Mouse (Mus musculus) urinary bladder, postnatal 36 days (tissue): ENCODE measurements around the gene Nop16.

ENCODE experiments used
- DNase-seq, 2 experiments: peaks; one replicate each; pipeline ENCODE4 v3.0.0; 2022; ENCODE audit warnings: low spot score in 2 of 2, mixed read lengths in 1 of 2

Gene Nop16

DNA sequence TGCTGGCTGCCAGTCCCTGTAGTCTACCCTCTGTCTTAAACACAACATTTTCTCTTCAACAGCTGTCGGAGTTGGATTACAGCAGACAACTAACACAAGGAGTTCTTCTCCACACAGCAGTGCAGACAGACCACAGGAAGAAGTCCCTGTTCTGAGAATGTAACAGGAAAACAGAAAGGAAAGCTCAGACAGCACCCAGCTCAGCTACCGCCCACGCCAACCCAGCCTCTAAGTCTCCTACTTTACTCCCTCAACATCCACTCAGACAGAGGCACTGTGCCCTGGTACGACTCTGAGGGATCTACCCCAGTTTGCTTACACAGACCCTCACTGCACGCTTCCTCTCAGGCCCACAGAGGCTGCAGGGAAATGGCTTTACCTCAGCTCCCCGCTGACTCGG is 29.3 kb downstream of the Nop16 start:
- DNase-seq: no peak

DNA sequence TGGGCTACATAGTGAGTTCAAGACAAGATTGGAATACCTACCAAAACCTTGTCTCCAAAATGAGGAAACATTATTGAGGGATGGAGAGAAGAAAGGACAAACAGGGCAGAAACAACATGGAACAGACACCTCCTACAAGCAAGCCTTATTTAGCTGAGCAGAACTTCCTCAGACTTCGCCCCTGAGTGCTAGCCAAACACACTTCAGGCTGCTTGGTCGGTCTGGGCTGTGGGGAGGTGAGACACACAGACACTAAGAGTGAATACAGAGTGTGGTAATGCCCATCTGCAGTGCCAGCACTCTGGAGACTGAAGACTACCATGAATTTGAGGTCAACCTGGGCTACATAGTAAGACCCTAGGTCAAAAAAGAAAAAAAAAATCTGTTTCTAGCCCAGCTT is 30.2 kb downstream of the Nop16 start:
- DNase-seq: no peak

DNA sequence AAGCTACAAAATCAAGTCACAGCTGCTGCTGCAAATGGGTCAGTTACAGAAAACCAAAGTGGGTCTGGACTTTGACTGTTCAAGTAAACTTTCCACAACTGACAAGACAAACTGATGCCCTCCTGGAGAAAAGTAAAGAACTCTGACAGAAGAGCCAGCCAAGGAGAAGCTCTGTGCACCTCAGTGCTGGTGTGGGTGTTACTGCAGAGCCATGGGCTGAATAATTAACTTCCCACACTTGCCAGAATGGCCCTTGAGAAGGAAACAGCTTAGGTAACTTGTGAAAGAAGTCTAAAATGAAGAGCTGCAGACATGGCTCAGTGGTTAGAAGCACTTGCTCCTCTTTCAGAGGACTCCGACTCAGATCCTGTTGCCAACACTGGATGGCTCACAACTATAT is 32.2 kb downstream of the Nop16 start:
- DNase-seq: no peak

DNA sequence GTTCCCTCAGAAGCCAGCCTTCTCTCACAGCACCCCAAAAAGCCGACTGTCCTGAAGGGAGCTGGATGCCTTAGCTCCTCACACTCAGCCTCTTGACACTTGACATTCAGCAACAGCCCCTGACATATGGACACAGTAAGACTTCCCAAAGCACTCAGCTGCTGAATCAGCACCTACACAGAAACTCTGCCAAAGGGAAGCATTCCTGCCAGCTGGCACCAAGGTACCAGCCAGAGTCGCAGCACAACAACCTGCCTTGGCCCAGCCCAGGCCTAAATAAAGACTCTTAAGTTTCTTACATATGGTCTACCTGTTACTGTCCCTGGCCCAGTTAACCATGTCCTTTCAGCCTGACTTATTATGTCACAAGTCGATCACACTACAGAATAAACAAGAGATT is 33.1 kb downstream of the Nop16 start:
- peak in 1 of 2 experiments; percentile 53 for DNase-seq

DNA sequence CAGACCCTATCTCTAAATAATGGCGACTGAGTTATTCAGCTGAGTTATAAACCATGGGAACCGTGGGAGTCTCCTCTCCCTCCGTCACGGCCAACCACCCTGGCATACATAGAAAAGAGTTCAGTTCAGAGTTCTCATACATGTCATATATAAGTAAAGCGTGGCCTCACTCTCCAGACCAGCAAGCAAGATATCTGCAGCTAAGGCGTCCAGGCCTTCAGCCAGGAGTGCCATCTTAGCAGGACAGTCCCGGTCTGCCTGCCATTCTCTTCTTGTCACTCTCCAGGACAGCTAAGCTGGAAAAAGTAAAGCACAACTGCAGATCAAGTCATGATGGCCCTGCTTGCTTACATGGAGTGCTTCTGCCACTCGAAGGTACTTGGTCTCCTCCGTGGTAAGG is 33.7 kb downstream of the Nop16 start:
- no peak for DNase-seq

DNA sequence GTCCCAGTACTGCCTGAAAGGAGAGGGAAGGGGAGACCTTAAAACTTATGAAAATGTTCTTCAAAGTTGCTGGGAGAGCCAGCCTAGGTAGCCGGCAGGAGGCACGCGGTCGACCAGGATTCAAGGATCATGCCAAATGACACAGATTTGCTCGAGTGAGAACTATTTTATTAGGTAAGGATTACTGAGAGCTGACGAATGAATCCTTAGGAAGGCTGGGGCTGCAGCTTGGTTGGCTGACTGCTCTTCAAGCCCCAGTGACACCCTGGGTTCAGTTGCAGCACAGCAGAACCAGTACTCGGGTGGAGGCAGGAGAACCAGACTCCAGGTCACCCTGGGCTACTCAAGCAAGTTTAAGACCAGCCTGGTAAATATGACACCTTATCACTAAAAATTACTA is 41.9 kb downstream of the Nop16 start:
- DNase-seq: no peak
